Mouse (Mus musculus) CH12.LX (cell line): ENCODE results near the gene Col9a2. TPM values are rescaled to one million over a fixed set of nuclear protein-coding genes. Genes with fewer than 3 reads are reported as not detected.

Source experiments
- DNase-seq: peaks from one replicate; pipeline ENCODE4 v3.0.0-alpha.2; 2013; ENCODE audit errors: extremely low read depth
- H3K27ac ChIP-seq: 2 replicates; pipeline ENCODE4 v1.5.1; 2012; ENCODE audit warnings: low read depth, mild to moderate bottlenecking, control low read depth, moderate library complexity; ENCODE audit not compliant: insufficient read depth
- H3K27me3 ChIP-seq: replicated peaks from 2 replicates; pipeline ENCODE3; 2012; ENCODE audit warnings: inconsistent platforms
- H3K36me3 ChIP-seq, 2 experiments: replicated peaks in 1 of 2; 2 replicates each; pipeline versions ENCODE3 to v1.6.1; 2012; ENCODE audit warnings: inconsistent platforms in 1 of 2, low read length in 1 of 2, mild to moderate bottlenecking in 1 of 2, mixed read lengths in 1 of 2, moderate library complexity in 1 of 2; ENCODE audit not compliant: control insufficient read depth in 1 of 2, insufficient read depth in 1 of 2
- H3K4me1 ChIP-seq, 2 experiments: 2 replicates each; pipeline ENCODE4 v1.6.1; 2012; ENCODE audit warnings: inconsistent platforms in 1 of 2, moderate library complexity in 1 of 2; ENCODE audit not compliant: insufficient read depth in 2 of 2, control insufficient read depth in 1 of 2
- H3K4me2 ChIP-seq: 2 replicates; pipeline ENCODE4 v1.6.1; 2012; ENCODE audit warnings: low read depth, mild to moderate bottlenecking, control low read depth; ENCODE audit not compliant: poor library complexity, insufficient read depth, severe bottlenecking
- H3K4me3 ChIP-seq, 3 experiments: fragments of 150-350 bp in 1 of 3; sonication (generic) in 1 of 3; replicated peaks in 1 of 3; 2 replicates each; pipeline versions ENCODE3 to v1.5.1; 2011 to 2012; ENCODE audit warnings: low read depth in 2 of 3, low read length in 2 of 3, mild to moderate bottlenecking in 2 of 3, moderate library complexity in 2 of 3, control low read depth in 1 of 3, improper control_type of control experiment in 1 of 3, inconsistent platforms in 1 of 3, mixed read lengths in 1 of 3; ENCODE audit not compliant: poor library complexity in 1 of 3
- H3K79me2 ChIP-seq: replicated peaks from 2 replicates; pipeline ENCODE4 v1.6.1; 2012; ENCODE audit warnings: mild to moderate bottlenecking, moderate library complexity; ENCODE audit not compliant: control insufficient read depth, poor library complexity, insufficient read depth, severe bottlenecking; ENCODE audit errors: extremely low read depth
- H3K9ac ChIP-seq: 2 replicates; pipeline ENCODE4 v1.6.1; 2012; ENCODE audit warnings: low read depth, mild to moderate bottlenecking, control low read depth, moderate library complexity; ENCODE audit not compliant: insufficient read depth
- H3K9me3 ChIP-seq: replicated peaks from 2 replicates; pipeline ENCODE3; 2012; ENCODE audit warnings: low read length, inconsistent platforms, mixed read lengths
- BHLHE40 ChIP-seq: IDR thresholded peaks from 2 replicates; pipeline ENCODE4 v1.6.1; 2011; ENCODE audit warnings: mild to moderate bottlenecking, low read depth, low read length, improper control_type of control experiment
- CTCF ChIP-seq, 2 experiments: IDR thresholded peaks in 1 of 2; conservative IDR thresholded peaks in 1 of 2; 2 replicates each; pipeline ENCODE4 v1.5.1; 2011 to 2012; ENCODE audit warnings: low read depth in 2 of 2, low read length in 2 of 2, improper control_type of control experiment in 1 of 2, inconsistent platforms in 1 of 2, mild to moderate bottlenecking in 1 of 2, moderate library complexity in 1 of 2
- E2F4 ChIP-seq: IDR thresholded peaks from 2 replicates; pipeline ENCODE4 v1.6.1; 2011; ENCODE audit warnings: low read depth, low read length, improper control_type of control experiment; ENCODE audit not compliant: insufficient replicate concordance
- ELF1 ChIP-seq: IDR thresholded peaks from 2 replicates; pipeline ENCODE4 v1.6.1; 2014; ENCODE audit warnings: low read depth, mild to moderate bottlenecking, inconsistent platforms, low read length, improper control_type of control experiment
- EP300 ChIP-seq: IDR thresholded peaks from 2 replicates; pipeline ENCODE4 v1.6.1; 2011; ENCODE audit warnings: low read length, improper control_type of control experiment
- ETS1 ChIP-seq: conservative IDR thresholded peaks from 2 replicates; pipeline ENCODE4 v1.6.1; 2012; ENCODE audit warnings: low read depth, mild to moderate bottlenecking, inconsistent platforms, low read length, improper control_type of control experiment, moderate library complexity
- GABPA ChIP-seq: IDR thresholded peaks from 2 replicates; pipeline ENCODE4 v1.6.1; 2012; ENCODE audit warnings: low read depth, low read length, improper control_type of control experiment, inconsistent platforms; ENCODE audit not compliant: insufficient replicate concordance
- HCFC1 ChIP-seq: IDR thresholded peaks from 2 replicates; pipeline ENCODE4 v1.6.1; 2012; ENCODE audit warnings: low read depth, mild to moderate bottlenecking, inconsistent platforms, low read length, improper control_type of control experiment
- IRF4 ChIP-seq: IDR thresholded peaks from 2 replicates; pipeline ENCODE4 v1.6.1; 2014; ENCODE audit warnings: low read depth, mild to moderate bottlenecking, inconsistent platforms, low read length, improper control_type of control experiment
- KAT2A ChIP-seq: IDR thresholded peaks from 2 replicates; pipeline ENCODE4 v1.6.1; 2012; ENCODE audit warnings: low read length, improper control_type of control experiment, inconsistent platforms; ENCODE audit not compliant: insufficient replicate concordance
- MAFK ChIP-seq: IDR thresholded peaks from 2 replicates; pipeline ENCODE4 v1.6.1; 2011; ENCODE audit warnings: low read length, improper control_type of control experiment; ENCODE audit not compliant: insufficient replicate concordance
- MAX ChIP-seq: IDR thresholded peaks from 2 replicates; pipeline ENCODE4 v1.6.1; 2011; ENCODE audit warnings: low read length, improper control_type of control experiment
- MAZ ChIP-seq: IDR thresholded peaks from 2 replicates; pipeline ENCODE4 v1.6.1; 2012; ENCODE audit warnings: low read depth, mild to moderate bottlenecking, inconsistent platforms, low read length, improper control_type of control experiment, moderate library complexity
- MXI1 ChIP-seq: IDR thresholded peaks from 2 replicates; pipeline ENCODE4 v1.6.1; 2011; ENCODE audit warnings: mild to moderate bottlenecking, low read depth, low read length, improper control_type of control experiment
- MYC ChIP-seq: IDR thresholded peaks from 2 replicates; pipeline ENCODE4 v1.6.1; 2011; ENCODE audit warnings: low read depth, mild to moderate bottlenecking, improper control_type of control experiment, low read length
- NELFE ChIP-seq: IDR thresholded peaks from 2 replicates; pipeline ENCODE4 v1.6.1; 2011; ENCODE audit warnings: low read depth, low read length, improper control_type of control experiment
- NRF1 ChIP-seq: IDR thresholded peaks from 2 replicates; pipeline ENCODE4 v1.6.1; 2014; ENCODE audit warnings: low read depth, mild to moderate bottlenecking, inconsistent platforms, low read length, improper control_type of control experiment, moderate library complexity
- POLR2A ChIP-seq: IDR thresholded peaks from 2 replicates; pipeline ENCODE4 v1.6.1; 2011; ENCODE audit warnings: low read depth, mild to moderate bottlenecking, improper control_type of control experiment, low read length
- SIN3A ChIP-seq: IDR thresholded peaks from 2 replicates; pipeline ENCODE4 v1.6.1; 2012; ENCODE audit warnings: low read length, improper control_type of control experiment, inconsistent platforms
- SMC3 ChIP-seq: IDR thresholded peaks from 2 replicates; pipeline ENCODE4 v1.6.1; 2011; ENCODE audit warnings: low read depth, low read length, improper control_type of control experiment
- TBP ChIP-seq: conservative IDR thresholded peaks from 2 replicates; pipeline ENCODE4 v1.6.1; 2011; ENCODE audit warnings: low read depth, low read length, improper control_type of control experiment
- TCF12 ChIP-seq: IDR thresholded peaks from 2 replicates; pipeline ENCODE4 v1.6.1; 2014; ENCODE audit warnings: low read depth, mild to moderate bottlenecking, inconsistent platforms, low read length, improper control_type of control experiment
- UBTF ChIP-seq: IDR thresholded peaks from 2 replicates; pipeline ENCODE4 v1.6.1; 2012; ENCODE audit warnings: low read depth, mild to moderate bottlenecking, inconsistent platforms, low read length, improper control_type of control experiment, moderate library complexity
- USF2 ChIP-seq: conservative IDR thresholded peaks from 2 replicates; pipeline ENCODE4 v1.6.1; 2011; ENCODE audit warnings: low read depth, low read length, improper control_type of control experiment
- ZC3H11A ChIP-seq: IDR thresholded peaks from 2 replicates; pipeline ENCODE4 v1.6.1; 2012; ENCODE audit warnings: low read depth, mild to moderate bottlenecking, inconsistent platforms, low read length, improper control_type of control experiment
- ZMIZ1 ChIP-seq: IDR thresholded peaks from 2 replicates; pipeline ENCODE4 v1.6.1; 2012; ENCODE audit warnings: low read depth, mild to moderate bottlenecking, inconsistent platforms, low read length, improper control_type of control experiment
- ZNF384 ChIP-seq: IDR thresholded peaks from 2 replicates; pipeline ENCODE4 v1.6.1; 2012; ENCODE audit warnings: low read depth, low read length, improper control_type of control experiment, inconsistent platforms
- dilution Hi-C: fragments of 300-500 bp; cut with MboI; formaldehyde crosslinking; loops from 2 replicates; pipeline ENCODE4 v1.14.3; 2020; ENCODE audit warnings: low sequenced_read_pairs; ENCODE audit not compliant: extremely low pct_unique_long_range_greater_than_20kb, extremely low pct_ligation_motif_present
- in situ Hi-C: fragments of 300-500 bp; cut with MboI; formaldehyde crosslinking; loops from 3 replicates; pipeline ENCODE4 v1.14.3; 2019; ENCODE audit warnings: low sequenced_read_pairs, low pct_ligation_motif_present, low pct_unique_long_range_greater_than_20kb, mixed read lengths
- polyA plus RNA-seq: library from polyadenylated mRNA; unstranded; fragments of >175 nt; gene quantifications from 2 replicates; pipeline ENCODE4 v1.2.1, GENCODE M21; 2012; ENCODE audit warnings: low read depth; ENCODE audit not compliant: insufficient read length
- total RNA-seq, 2 experiments: library from RNA; depleted of rRNA; stranded (reverse); fragments of 300-350 nt in 1 of 2; fragments of >200 nt in 1 of 2; gene quantifications; 2 replicates each; pipeline ENCODE4 v1.2.3; 2012 to 2014

Col9a2 gene
- total and polyA plus RNA-seq, 3 experiments: not detected

DNA sequence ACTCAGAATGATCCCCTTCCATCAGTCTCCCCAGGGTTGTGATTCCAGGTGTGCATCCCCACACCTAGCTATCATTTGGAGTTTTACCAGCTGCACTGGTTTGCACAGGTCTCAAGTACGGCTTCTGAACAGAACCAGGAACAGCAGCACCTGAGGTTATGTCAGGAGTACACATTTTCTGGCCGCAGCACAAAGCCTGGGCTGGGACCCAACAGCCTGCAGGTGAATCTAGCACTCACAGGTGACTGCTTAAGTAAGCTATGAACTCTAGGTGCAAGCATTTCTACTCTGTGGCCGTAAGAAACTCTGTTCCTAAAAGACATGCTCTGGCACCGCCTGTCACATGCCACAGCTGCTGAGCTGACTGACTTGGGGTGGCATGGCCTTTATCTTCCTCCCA lies 51.0 kb downstream of the Col9a2 start:
- no peaks in the 10 kb centered on the region for H3K27me3 ChIP-seq
- H3K9ac ChIP-seq: no peak overlapping the region
- dilution Hi-C loops (no loop called here), in situ Hi-C loops (no loop called here)
- no peak for DNase-seq
- H3K36me3 ChIP-seq: peaks cover 63 to 83% of the 10 kb centered on the region in 2 experiments
- no peaks in the 10 kb centered on the region for H3K4me1 ChIP-seq
- TF ChIP-seq EP300 (no peak), MAX (no peak), NELFE (no peak), USF2 (no peak), MYC (no peak), CTCF (conservative IDR thresholded peaks at IDR 0.05 in 1 of 2, IDR thresholded peaks at IDR 0.05 in 1 of 2; ENCODE audit: low read depth in 2 of 2, low read length in 2 of 2) (no peak), SMC3 (no peak), TBP (no peak), ZMIZ1 (no peak), IRF4 (no peak), MAZ (no peak), ETS1 (no peak), NRF1 (no peak), GABPA (no peak), E2F4 (no peak)
- no peak overlapping the region for H3K27ac ChIP-seq
- no peak overlapping the region for H3K4me3 ChIP-seq
- no peaks in the 10 kb centered on the region for H3K79me2 ChIP-seq
- H3K9me3 ChIP-seq: peaks cover 2% of the 10 kb centered on the region
- no peak overlapping the region for H3K4me2 ChIP-seq

DNA sequence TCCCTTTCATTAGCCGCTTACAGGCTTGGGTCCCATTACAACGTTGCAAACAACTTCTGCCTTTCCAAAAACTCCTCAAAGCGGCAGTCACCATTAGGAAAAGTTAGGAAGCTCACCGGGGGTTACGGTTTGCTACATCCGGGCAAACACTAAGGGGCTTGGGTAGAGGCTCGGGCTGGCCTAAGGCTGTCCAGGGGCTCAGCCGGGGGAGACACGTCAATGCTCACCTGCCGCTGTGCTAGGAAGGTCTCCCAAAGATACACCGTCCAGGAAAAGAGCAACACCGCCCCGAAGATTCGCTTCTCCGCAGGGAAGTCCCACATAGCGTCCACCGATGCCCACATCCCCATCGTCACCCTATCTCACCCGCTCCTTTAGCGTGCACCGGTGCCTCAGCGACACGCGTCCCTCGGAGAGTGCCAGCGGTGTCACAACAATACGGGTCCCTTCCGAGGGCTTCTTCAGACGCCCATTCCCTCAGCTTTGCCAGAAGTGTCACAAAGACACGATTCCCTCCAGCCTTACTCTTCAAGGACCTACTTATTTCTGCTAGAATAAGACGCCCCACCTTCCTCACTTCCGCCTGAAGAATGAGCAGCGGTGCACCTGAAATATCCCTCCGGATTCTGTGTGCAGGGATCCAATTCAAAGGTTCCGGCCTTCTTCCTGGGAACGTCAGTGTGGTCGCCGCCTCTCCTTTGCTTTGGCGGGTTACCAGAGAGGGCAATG lies 58.6 kb downstream of the Col9a2 start, which contains the start of gene Zmpste24:
TSS of gene Zmpste24 (minus strand) at position 592 of the 729 bp plus-strand sequence.
- H3K4me3 ChIP-seq: peak within 1 kb of the TSS; percentile 84 to 96 (median 94)
- in situ Hi-C loops: no loop called here
- TF ChIP-seq ETS1 (no peak), IRF4 (peak; percentile 59; the same call in 1 of the 2 replicates), ELF1 (peak; percentile 87), TBP (peak; percentile 89), ZNF384 (no peak), BHLHE40 (no peak), UBTF (0 out of 2 replicates have a peak, but pooled peaks have one; percentile 47), HCFC1 (peak; percentile 91), MAFK (no peak), MXI1 (peak; percentile 78; the same call in 1 of the 2 replicates), POLR2A (peak; percentile 77), MAX (peak; percentile 33; the same call in 1 of the 2 replicates), MAZ (peak; percentile 44; the same call in 1 of the 2 replicates), KAT2A (peak; percentile 62; the same call in 1 of the 2 replicates), SIN3A (peak; percentile 89), NELFE (peak; percentile 86), TCF12 (peak; percentile 76), ZC3H11A (no peak)
- TF ChIP-seq, all 38 proteins: peak for 13
- peak within 1 kb of the TSS; percentile 73 for H3K9ac ChIP-seq
- H3K27ac ChIP-seq: peak within 1 kb of the TSS; percentile 47
- H3K4me2 ChIP-seq: peak within 1 kb of the TSS; percentile 87
- peaks cover 3% of the 10 kb centered on the region for H3K27me3 ChIP-seq
- DNase-seq: peak; percentile 97
- H3K9me3 ChIP-seq: peaks cover 2% of the 10 kb centered on the region
- dilution Hi-C loops: no loop called here
- H3K36me3 ChIP-seq: peaks cover 25 to 27% of the 10 kb centered on the region in 2 experiments
- peaks cover 3 to 8% of the 10 kb centered on the region in 2 experiments; a peak in 3 of 4 replicates for H3K4me1 ChIP-seq
- H3K79me2 ChIP-seq: peaks cover 14% of the 10 kb centered on the region
